Mouse (Mus musculus): ENCODE measurements around the gene Phb2. TPM values are rescaled to one million over a fixed set of nuclear protein-coding genes. Genes with fewer than 3 reads are reported as not detected.
A peak's percentile ranks its signal among the peaks of the same experiment; 100 is the strongest.

Phb2 gene
- total RNA-seq, 1 experiment from 2014 or later = 402 TPM

DNA sequence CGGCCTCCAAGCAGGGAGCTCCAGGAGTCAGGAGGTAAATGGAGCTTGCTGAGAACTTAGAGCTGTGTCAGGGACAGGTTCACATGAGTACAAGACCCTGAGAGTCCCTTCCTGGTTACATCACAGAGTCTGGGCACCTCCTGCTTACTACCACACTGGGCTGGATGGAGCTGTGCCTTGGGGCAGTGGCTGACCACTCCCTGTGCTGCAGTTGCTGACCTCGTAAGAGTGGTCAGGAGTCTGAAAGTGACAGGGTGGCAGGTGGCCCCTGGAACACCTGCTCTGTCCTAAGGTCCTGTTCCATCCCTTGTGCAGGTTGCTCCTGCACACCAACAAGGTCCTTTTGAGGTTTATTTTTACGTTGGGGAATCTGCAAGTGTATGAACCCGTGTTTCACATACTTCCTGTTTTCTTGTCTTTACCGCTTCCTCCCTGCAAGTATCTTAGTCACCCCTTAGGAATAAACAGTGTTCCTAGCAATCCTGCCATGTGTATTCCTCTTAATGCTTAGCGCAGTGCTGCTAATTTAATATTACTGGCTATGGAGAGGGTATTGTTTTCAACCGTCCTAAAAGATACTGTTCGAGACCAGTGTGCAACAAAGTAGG is 23.9 kb upstream of the Phb2 start:
- ATAC-seq (replicated peaks; ENCODE audit: low read depth, poor library complexity, severe bottlenecking) = peak; percentile 57

GRCm38 (mm10) chr6:124689011-124689410 is 23.1 kb upstream of the Phb2 start:
- no peak for ATAC-seq (replicated peaks; ENCODE audit: low read depth, poor library complexity, severe bottlenecking)

GRCm38 (mm10) chr6:124690517-124690916 is 21.6 kb upstream of the Phb2 start:
- ATAC-seq (replicated peaks; ENCODE audit: low read depth, poor library complexity, severe bottlenecking) = no peak

GRCm38 (mm10) chr6:124693243-124693981 is 18.7 kb upstream of the Phb2 start:
- peak; percentile 11; the same call in 1 of the 2 replicates for ATAC-seq (replicated peaks; ENCODE audit: low read depth, poor library complexity, severe bottlenecking)

DNA sequence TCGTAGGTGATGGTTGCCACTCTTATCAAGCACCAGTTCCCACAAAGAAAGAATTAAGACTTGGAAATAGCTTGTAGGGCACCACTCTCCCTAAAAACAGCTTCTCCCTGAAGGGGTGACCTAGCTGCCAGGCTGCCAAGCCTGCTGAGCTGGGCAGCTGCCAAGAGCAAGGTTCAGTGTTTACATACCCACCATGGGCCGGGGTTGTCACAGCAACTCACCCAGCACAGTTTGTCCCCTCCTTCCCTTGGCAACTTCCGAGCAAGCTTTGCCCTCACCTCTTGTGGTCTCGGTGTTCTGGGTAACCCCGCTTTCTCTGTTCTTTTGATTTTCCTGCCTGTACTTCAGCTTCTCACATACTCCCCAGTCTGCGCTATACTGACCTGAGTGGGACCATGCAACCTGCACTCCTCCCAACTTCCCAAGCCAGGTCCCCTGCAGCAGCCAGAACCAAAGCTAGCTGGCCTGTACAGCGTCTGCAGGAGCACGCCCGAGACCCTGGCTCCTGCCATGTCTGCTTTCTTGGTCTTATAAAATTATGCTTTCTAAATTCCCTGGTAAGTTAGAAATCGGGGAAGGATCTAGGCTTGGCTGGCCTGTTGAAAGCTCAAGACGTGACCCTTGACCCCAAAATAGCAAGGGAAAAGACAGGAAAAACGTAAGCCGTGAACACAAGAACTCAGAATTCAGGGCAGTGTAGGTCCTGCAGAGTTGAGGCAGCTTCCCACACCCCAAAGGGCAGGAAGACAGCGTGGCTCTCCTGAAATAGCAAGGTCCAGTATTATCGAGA is 17.8 kb upstream of the Phb2 start:
- ATAC-seq (replicated peaks; ENCODE audit: low read depth, poor library complexity, severe bottlenecking) = peak; percentile 80

DNA sequence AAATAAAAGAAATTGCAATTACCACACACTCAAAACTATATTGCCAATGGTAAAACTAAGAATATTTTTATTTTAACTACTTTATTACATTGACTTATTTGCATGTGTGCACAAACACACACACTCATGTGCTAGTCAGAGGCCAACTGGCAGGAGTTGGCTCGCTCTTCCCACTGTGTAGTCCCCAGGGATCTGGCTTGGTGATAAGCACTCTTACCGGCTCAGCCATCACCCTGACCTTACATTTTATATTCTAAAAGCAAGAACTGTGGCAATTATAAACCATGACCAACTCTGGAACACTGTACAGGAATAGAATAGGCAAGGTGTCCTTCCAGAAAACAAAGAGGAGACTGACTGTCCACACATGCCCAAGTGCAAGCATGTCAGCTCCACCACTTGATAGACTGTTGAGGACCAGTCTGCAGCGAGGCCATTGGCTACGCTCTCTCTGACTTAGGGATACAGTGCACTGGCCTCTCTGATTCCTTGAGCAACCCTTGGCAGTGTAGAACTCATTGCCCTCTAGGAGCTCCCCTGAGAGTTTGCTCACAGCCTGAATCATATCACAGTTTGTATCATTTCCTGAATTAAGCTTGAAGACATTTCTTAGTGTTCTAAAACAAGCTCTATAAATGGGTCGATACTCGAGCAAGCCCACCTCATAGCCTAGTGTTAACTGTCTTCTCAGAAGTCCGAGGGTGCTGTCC is 15.5 kb upstream of the Phb2 start:
- no peak for ATAC-seq (replicated peaks; ENCODE audit: low read depth, poor library complexity, severe bottlenecking)

- no peak for ATAC-seq (replicated peaks; ENCODE audit: low read depth, poor library complexity, severe bottlenecking)
Observed at GRCm38 (mm10) chr6:124698751-124699150, 13.4 kb upstream of the Phb2 start.

GRCm38 (mm10) chr6:124699366-124699765 is 12.8 kb upstream of the Phb2 start:
- no peak for ATAC-seq (replicated peaks; ENCODE audit: low read depth, poor library complexity, severe bottlenecking)

GRCm38 (mm10) chr6:124699962-124700610 is 12.1 kb upstream of the Phb2 start:
- ATAC-seq (replicated peaks; ENCODE audit: low read depth, poor library complexity, severe bottlenecking) = no peak

DNA sequence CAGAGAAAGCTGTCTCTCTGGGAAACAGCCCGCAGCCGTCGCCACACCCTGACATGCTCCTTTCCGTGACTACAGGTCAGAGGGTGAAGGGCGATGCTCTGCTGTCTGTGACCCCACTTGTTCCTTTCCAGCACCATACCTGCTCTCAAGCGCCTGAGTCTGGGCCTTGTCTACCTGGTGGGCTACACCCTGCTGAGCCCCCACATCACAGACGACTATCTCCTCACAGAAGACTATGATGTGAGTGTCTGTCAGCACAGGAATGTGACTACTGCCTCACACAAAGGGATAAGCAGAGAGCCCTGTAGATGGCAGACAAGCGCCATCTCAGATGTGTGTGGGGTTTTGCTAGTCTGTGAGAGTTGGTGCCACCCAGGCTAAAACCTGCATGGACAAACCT is 10.8 kb upstream of the Phb2 start:
- no peak for ATAC-seq (replicated peaks; ENCODE audit: low read depth, poor library complexity, severe bottlenecking)

GRCm38 (mm10) chr6:124702102-124702783 is 9.9 kb upstream of the Phb2 start:
- ATAC-seq (replicated peaks; ENCODE audit: low read depth, poor library complexity, severe bottlenecking) = no peak

- ATAC-seq (replicated peaks; ENCODE audit: low read depth, poor library complexity, severe bottlenecking) = peak; percentile 90
Observed at GRCm38 (mm10) chr6:124702784-124703103, 9.4 kb upstream of the Phb2 start.

DNA sequence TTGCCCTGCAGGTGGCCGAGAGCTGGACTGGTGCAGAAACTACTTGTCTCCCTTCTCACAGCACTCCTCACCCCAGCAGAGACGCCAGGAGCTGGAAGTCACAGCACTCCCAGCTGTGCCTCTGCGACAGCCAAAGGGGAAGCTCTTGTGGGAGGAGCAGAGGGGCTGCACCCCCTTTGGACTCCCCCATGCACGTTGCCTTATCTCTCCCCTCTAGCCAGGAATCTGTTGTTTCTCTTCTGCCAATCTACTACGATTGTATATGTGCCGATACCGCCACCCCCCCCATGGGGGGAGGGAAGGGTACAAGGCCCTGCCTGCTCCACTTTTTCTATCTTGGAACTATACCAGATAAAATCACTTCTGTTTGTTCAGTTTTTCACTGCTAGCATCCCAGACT is 8.3 kb upstream of the Phb2 start:
- no peak for ATAC-seq (replicated peaks; ENCODE audit: low read depth, poor library complexity, severe bottlenecking)

- no peak for ATAC-seq (replicated peaks; ENCODE audit: low read depth, poor library complexity, severe bottlenecking)
Observed at GRCm38 (mm10) chr6:124704417-124704816, 7.7 kb upstream of the Phb2 start.

- ATAC-seq (replicated peaks; ENCODE audit: low read depth, poor library complexity, severe bottlenecking) = no peak
Observed at GRCm38 (mm10) chr6:124706061-124706627, 6.0 kb upstream of the Phb2 start.

DNA sequence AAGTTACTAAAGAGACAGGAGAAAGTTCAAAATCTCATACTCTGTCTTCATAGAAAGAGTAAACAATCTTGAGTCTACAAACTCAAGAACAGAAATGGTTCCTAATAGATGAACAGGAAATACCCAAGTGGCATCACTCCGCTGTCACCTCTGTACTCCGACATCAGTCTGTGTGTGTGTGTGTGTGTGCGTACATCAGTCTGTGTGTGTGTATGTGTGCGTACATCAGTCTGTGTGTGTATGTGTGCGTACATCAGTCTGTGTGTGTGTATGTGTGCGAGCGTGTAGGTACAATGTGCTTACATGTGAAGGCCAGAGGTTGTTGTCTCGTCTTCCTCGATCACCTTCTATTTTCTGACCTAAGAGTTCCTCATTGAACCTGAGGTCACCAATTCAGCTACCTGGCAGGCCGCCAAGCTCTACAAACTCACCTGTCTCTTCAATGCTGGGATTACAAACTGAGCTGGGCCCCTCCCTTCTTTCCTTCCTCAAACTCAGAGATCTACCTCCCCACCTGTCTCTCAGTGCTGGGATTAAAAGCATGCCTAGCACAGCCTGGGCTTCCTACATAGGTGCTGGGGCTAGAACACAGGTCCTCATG is 3.7 kb upstream of the Phb2 start:
- ATAC-seq (replicated peaks; ENCODE audit: low read depth, poor library complexity, severe bottlenecking) = no peak

DNA sequence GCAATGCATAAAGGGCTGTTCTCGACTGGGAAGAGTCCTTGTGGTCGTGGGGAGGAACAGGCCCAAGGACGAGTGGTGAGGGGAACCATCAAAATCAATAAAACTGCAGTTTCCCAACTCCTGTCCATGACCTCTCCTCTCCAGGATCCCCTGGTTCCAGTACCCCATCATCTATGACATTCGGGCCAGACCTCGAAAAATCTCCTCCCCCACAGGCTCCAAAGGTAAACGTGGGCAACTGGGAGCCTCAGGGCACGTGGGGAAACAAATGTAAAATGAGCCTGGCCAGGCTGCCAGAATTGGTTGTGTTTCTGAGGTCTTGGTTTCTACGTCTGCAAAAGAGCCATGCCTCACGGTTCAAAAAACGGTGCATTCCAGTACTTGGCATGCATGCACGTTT is 782 bp downstream of the Phb2 start:
- ATAC-seq (replicated peaks; ENCODE audit: low read depth, poor library complexity, severe bottlenecking) = no peak

- ATAC-seq (replicated peaks; ENCODE audit: low read depth, poor library complexity, severe bottlenecking) = peak; percentile 37
Observed at GRCm38 (mm10) chr6:124716864-124717490, 4.8 kb downstream of the Phb2 start.
